Mouse (Mus musculus) brain, embryonic 14.5 days (tissue): ENCODE data around the gene Hist1h4h.

Experiments
- CTCF ChIP-seq: fragments of 200-500 bp; IDR thresholded peaks from 2 replicates; pipeline ENCODE4 v1.5.1; 2012; ENCODE audit warnings: inconsistent platforms, mild to moderate bottlenecking, moderate library complexity, borderline replicate concordance; ENCODE audit not compliant: insufficient read depth, insufficient read length; ENCODE audit errors: extremely low read depth
- POLR2A ChIP-seq: fragments of 200-500 bp; IDR thresholded peaks from 2 replicates; pipeline ENCODE4 v1.6.1; 2012; ENCODE audit warnings: mild to moderate bottlenecking, inconsistent platforms, borderline replicate concordance; ENCODE audit not compliant: poor library complexity, insufficient read depth, insufficient read length, severe bottlenecking; ENCODE audit errors: extremely low read depth

DNA sequence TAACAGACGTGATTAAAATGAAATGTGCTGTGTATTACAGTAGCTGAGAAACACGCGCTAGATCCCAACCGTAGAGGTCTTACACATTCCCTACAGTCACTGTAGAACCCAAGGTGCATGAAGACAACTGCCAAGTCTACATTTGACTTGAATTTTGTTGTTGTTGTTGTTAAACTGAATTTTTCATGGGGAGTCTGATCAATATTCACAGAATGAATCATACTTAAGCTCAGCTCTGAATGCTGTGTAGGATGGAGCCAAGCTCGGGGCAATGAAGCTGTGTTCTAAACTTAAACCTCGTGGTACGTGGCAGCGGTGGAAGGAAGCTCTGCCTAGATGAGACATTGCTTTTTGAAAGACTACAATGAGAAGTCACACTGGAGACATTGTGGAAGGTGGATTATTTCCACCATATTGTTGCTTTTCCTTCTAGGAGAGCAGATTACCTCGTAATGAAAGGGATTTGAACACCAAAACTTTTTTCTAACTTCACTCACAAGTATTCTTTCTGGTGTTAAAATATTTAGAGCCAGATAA lies 28.8 kb upstream of the Hist1h4h start:
- no peak for TF ChIP-seq CTCF
- no peak for TF ChIP-seq POLR2A
